Mouse (Mus musculus) megakaryocyte, embryonic 14.5 days (primary cell): ENCODE measurements around the gene RPS10-NUDT3. TPM values are rescaled to one million over a fixed set of nuclear protein-coding genes. Genes with fewer than 3 reads are reported as not detected.
A peak's percentile ranks its signal among the peaks of the same experiment; 100 is the strongest.

Experiments
- H3K27me3 ChIP-seq: replicated peaks from 2 replicates; pipeline ENCODE3; 2012; ENCODE audit warnings: inconsistent platforms
- H3K36me3 ChIP-seq: replicated peaks from 2 replicates; pipeline ENCODE3; 2012; ENCODE audit warnings: low read length, inconsistent platforms, mixed read lengths
- H3K4me1 ChIP-seq: 2 replicates; pipeline ENCODE4 v1.6.1; 2012; ENCODE audit warnings: inconsistent platforms
- H3K4me3 ChIP-seq: replicated peaks from 2 replicates; pipeline ENCODE3; 2012; ENCODE audit warnings: moderate library complexity, mild to moderate bottlenecking, inconsistent platforms
- H3K9me3 ChIP-seq: 2 replicates; pipeline ENCODE4 v1.6.1; 2012; ENCODE audit warnings: inconsistent platforms
- FLI1 ChIP-seq: IDR thresholded peaks from 2 replicates; pipeline ENCODE4 v1.6.1; 2012; ENCODE audit warnings: low read length, inconsistent platforms, mixed read lengths
- GATA1 ChIP-seq: IDR thresholded peaks from 3 replicates; pipeline ENCODE4 v1.6.1; 2012; ENCODE audit warnings: mixed read lengths, low read length, inconsistent platforms, borderline replicate concordance
- polyA plus RNA-seq: library from polyadenylated mRNA; stranded (reverse); fragments of >175 nt; gene quantifications from 2 replicates; pipeline ENCODE4 v1.2.3, GENCODE M21; 2012; ENCODE audit warnings: low replicate concordance; ENCODE audit not compliant: insufficient read depth

The RPS10-NUDT3 gene
- polyA plus RNA-seq, 1 experiment: not detected

DNA sequence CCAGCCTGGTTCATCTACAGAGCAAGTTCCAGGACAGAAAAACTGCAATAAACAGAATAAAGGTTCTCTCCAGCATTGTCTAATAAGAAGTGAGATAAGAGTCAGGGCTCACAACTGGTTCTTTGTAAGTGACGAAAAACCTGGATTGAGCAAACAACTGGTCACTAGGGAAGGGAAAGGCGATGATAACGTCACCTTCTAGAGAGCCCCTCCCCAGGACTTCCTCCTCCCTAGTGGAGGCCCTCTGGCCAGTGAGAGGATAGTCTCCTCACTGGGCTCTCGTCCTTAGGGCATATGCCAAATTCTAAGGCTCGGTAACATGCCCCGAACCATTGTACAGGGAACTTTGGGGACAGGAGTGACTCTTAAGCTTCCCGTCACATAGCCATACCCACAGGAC, 59.0 kb downstream of the RPS10-NUDT3 start:
- H3K4me1 ChIP-seq: peaks cover 88% of the 10 kb centered on the region

DNA sequence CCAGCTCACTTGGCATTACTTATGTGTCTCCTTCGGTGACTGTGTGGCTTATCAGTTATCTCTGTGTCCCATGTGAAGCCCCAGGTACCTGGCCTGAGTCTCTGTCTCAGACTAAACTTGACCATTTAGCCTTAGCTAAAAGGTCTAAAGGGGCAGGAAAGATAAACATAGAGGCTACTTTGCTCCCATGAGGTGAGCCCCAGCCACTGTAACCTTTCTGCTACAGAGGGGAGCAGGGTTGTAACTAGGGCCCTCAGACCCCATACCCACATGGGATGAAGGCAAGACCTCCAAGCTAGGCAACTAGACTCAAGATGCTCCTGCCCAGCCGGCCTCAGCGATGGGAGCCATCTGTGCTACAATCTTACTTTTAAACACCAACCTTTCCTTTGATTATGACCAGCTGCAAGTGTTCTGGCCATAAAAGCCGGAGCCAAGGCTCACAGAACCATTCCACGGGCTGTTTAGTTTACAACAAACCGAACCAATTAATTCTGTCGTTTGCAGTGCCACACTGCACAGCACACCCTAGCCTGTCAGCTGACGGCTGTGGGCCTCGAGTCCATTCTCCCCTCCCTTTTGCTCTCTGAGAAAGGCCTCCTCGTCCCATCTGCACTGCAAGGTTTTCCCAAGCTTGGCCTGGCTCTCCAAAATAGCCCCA, 59.8 kb downstream of the RPS10-NUDT3 start:
- Histone ChIP-seq H3K4me3 (no peak overlapping the region), H3K36me3 (peaks cover 90% of the 10 kb centered on the region), H3K27me3 (no peaks in the 10 kb centered on the region), H3K4me1 (peaks cover 89% of the 10 kb centered on the region), H3K9me3 (no peaks in the 10 kb centered on the region)
- TF ChIP-seq FLI1 (no peak), GATA1 (no peak)

More for the DNA sequence above, 59.0 kb downstream of the RPS10-NUDT3 start:
- no peak overlapping the region for H3K4me3 ChIP-seq
- TF ChIP-seq FLI1: no peak
- no peak for TF ChIP-seq GATA1
- no peaks in the 10 kb centered on the region for H3K9me3 ChIP-seq
- no peaks in the 10 kb centered on the region for H3K27me3 ChIP-seq
- peaks cover 90% of the 10 kb centered on the region for H3K36me3 ChIP-seq

DNA sequence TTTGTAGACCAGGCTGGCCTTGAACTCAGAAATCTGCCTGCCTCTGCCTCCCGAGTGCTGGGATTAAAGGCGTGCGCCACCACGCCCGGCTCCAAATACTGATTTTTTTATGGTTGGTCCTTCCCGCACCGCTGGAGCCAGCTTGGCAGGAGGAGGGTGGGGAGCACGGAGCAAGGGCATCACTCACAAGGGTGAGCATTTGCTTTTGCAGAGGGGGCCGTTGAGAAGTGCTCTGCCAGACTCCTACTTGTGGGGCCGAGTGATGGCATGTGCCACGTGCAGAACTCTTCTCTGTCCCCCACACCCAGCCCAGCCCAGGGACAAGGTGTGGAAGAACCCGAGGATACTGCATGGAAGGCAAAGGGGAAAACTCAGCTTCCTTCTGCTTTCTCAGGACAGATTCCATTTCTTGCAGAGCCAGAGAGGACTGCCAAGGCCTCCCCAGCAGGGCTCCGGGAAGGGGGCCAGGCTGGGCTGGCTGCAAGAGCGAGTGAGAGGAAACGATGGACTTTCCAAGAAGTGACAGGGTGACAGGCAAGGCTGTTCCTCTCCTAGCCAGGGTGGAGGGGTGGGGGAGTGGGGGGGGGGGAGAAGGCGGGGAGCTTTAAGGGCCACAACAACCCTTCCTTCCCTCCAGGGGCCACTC, 60.4 kb downstream of the RPS10-NUDT3 start:
- no peaks in the 10 kb centered on the region for H3K9me3 ChIP-seq
- peak overlapping the region; percentile 10 for H3K4me3 ChIP-seq
- TF ChIP-seq GATA1: no peak
- no peak for TF ChIP-seq FLI1
- no peaks in the 10 kb centered on the region for H3K27me3 ChIP-seq
- peaks cover 92% of the 10 kb centered on the region for H3K4me1 ChIP-seq
- peaks cover 90% of the 10 kb centered on the region for H3K36me3 ChIP-seq

DNA sequence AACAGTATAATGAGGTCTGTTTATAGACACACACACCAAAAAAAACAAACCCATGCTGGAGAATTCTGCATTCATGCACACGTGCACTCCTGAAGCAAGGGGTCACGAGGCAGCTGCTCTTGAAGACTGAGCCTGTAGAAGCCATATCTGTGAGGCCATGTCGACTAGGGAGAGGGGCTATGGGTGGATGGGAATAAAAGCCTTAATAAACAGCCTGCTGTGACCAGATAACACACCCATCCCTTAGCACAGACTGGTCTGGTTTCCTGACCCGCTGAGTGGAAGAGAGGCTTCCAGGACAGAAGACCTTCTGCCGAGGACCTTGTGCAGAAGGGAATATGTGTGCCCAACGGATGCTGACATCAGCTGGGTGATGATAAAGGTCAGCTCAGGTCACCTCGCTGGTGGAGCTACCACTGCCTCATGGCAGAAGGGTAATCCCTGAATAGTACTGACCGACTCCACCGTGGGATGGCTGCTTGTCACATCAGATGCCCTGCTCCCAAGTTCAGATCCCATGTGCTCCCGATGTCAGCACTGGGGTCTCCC, 61.2 kb downstream of the RPS10-NUDT3 start:
- Histone ChIP-seq H3K9me3 (no peaks in the 10 kb centered on the region), H3K27me3 (no peaks in the 10 kb centered on the region), H3K4me1 (peaks cover 93% of the 10 kb centered on the region), H3K4me3 (peak overlapping the region; percentile 76), H3K36me3 (peaks cover 90% of the 10 kb centered on the region)
- no peak for TF ChIP-seq FLI1
- TF ChIP-seq GATA1: no peak

DNA sequence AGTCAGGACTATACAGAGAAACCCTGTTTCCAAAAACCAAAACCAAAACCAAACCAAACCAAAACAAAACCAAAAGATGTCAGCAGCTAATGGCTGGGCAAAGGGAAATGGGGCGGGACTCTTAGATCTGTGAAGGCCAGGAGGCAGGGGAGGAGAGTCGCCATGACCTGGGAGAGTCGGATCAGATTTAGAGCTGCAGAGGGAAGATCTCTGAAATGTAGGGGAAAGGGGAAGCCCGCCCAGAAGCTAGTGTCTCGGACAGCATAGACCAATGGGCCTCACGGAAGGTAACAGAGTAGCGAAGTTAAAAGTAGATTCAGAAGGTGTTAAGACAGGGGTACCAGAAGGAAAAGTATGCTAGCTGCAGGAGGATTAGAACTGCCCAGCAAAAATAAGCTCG, 63.7 kb downstream of the RPS10-NUDT3 start:
- Histone ChIP-seq H3K36me3 (peaks cover 84% of the 10 kb centered on the region), H3K9me3 (no peaks in the 10 kb centered on the region), H3K27me3 (no peaks in the 10 kb centered on the region), H3K4me3 (no peak overlapping the region), H3K4me1 (peaks cover 95% of the 10 kb centered on the region)
- no peak for TF ChIP-seq GATA1
- TF ChIP-seq FLI1: no peak

DNA sequence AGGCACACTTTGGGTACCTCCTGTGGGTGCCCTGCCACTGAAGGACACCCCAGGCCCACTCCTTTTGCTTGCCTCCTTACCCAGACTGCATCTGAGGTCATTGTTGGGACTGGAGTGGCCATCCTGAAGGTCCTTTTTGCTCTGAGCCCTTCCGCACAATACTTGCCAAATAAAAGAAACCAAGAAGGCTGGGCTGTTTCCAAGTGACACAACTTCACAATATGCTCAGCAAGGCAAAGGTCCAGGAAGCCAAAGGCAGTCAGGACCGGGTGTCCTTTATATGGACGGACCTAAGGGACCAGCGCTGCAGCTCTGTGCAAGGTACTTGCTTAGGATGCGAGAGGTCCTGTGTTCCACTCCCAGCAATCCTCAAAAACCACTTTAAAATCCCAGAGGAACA, 66.8 kb downstream of the RPS10-NUDT3 start:
- no peak overlapping the region for H3K4me3 ChIP-seq
- H3K9me3 ChIP-seq: no peaks in the 10 kb centered on the region
- H3K27me3 ChIP-seq: no peaks in the 10 kb centered on the region
- H3K36me3 ChIP-seq: peaks cover 73% of the 10 kb centered on the region
- peaks cover 93% of the 10 kb centered on the region for H3K4me1 ChIP-seq
- TF ChIP-seq FLI1 (no peak), GATA1 (no peak)

DNA sequence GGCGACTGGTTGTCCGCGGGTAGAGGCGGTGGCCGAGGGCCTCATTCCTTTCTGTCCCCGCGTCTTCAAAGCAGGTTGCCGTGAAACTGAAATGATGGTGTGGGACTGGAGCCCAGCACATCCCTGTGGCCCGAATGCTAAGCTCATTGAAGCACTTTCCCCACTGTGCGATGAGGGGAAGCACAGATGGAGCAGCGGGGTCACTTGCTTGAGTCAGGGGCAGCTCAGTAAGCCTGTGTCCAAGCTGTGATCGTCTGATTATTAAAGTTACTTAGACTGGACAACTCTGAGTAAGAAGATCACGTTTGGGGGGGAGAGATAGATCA, 69.1 kb downstream of the RPS10-NUDT3 start:
- Histone ChIP-seq H3K27me3 (no peaks in the 10 kb centered on the region), H3K9me3 (no peaks in the 10 kb centered on the region), H3K4me3 (peak overlapping the region; percentile 99), H3K36me3 (peaks cover 63% of the 10 kb centered on the region), H3K4me1 (peaks cover 85% of the 10 kb centered on the region)
- TF ChIP-seq GATA1 (no peak), FLI1 (no peak)

DNA sequence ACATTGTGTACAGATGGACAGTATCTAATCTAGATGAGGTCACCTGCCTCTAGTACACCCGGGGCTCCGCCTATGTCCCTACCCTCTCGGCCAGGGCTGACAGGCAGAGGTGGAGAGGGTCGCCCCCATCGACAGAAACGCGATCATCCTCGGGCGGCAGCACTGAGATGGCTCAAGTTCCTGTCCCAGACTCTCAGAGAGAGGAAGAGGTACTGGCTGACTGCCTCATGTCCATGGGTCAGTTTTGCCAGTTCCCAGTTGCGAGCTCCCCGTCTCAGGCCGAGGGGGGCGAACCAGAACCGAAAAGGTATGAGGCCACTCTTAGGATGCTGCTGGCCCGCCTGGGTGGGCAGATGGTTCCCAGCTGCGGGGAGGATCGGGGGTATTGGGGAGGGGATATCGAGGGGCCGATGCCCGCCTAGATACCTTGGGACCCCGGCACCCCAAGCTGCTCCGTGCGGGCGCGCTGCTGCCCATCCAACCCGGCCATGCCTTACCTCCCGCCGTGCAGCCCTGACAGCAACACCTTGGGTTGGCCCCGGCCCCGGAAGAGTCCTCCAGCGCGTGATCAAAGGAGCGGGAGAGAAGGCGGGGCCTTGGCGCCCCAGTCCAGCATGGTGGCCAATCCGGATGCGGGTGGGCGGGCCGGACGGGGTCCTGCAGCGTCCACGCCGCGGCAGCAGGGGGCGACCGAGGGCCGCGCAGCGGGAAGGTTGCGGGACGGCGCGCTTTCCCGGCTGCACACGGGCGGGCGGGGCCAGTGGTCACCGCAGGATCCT, 69.7 kb downstream of the RPS10-NUDT3 start, which contains the start of gene AI413582:
Gene AI413582, minus strand, starts transcription at position 594 of the 779 bp plus-strand sequence.
- peaks cover 85% of the 10 kb centered on the region for H3K4me1 ChIP-seq
- peaks cover 63% of the 10 kb centered on the region for H3K36me3 ChIP-seq
- peak within 1 kb of the TSS; percentile 99 for H3K4me3 ChIP-seq
- no peaks in the 10 kb centered on the region for H3K9me3 ChIP-seq
- TF ChIP-seq FLI1: no peak
- no peak for TF ChIP-seq GATA1
- H3K27me3 ChIP-seq: no peaks in the 10 kb centered on the region

DNA sequence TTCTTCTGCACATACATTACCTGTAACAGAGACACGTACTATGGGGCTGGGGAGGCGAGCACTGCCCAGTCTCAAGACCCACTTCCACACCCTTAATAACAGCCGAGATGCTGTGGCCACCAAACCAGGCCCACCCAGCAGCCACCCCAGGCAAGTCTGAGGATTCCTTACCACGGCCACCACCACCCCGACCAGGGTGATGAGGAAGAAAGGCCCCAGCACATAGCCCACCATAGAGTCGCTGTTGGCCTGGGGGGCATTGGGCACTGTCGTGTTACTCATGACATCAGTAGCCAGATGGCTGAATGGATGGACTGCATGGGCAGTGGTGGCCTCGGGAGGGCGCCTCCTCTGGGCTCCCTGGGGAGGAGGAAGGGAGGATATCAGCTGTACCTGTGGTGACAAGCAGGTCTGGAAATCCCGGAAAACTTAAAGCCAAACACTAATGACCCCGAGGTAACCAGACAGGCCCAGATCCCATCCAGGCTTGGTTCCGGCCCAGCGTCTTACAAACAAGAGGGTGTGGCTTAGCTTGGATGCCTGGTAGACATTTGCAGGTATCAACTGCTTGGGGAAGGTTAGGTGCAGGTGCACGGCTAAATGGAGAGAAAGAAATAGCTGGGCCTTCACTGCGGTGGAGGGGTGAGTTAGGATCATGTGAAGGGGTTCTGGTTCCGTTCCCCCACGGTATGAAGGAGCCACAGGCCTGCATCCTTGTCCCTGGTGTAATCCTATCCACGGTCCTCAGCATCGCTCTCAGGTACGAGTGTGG, 70.4 kb downstream of the RPS10-NUDT3 start:
- TF ChIP-seq GATA1 (no peak), FLI1 (no peak)
- H3K36me3 ChIP-seq: peaks cover 61% of the 10 kb centered on the region
- H3K4me3 ChIP-seq: peak overlapping the region; percentile 99
- no peaks in the 10 kb centered on the region for H3K27me3 ChIP-seq
- H3K9me3 ChIP-seq: no peaks in the 10 kb centered on the region
- H3K4me1 ChIP-seq: peaks cover 85% of the 10 kb centered on the region
